Mouse (Mus musculus): ENCODE measurements around the gene Wdr82. TPM values are rescaled to one million over a fixed set of nuclear protein-coding genes. Genes with fewer than 3 reads are reported as not detected.
A peak's percentile ranks its signal among the peaks of the same experiment; 100 is the strongest.

The Wdr82 gene
- polyA plus RNA-seq, 1 experiment from 2014 or later, result 40.2 TPM

GRCm38 (mm10) chr9:106210853-106211609, 40.3 kb downstream of the Wdr82 start:
- peaks cover 37% of the 10 kb centered on the region for H3K36me3 ChIP-seq (replicated peaks; ENCODE audit: control insufficient read depth, insufficient read depth)
- H3K9me3 ChIP-seq (ENCODE audit: control insufficient read depth, low read length), result no peaks in the 10 kb centered on the region
- H3K9ac ChIP-seq, result peak overlapping the region; percentile 53
- no peak for ATAC-seq (ENCODE audit: low FRiP score)
- peak overlapping the region; percentile 18; the same call in 1 of the 2 replicates for H3K4me3 ChIP-seq (replicated peaks; ENCODE audit: low read length)
- H3K27ac ChIP-seq, result 0 out of 2 replicates have a peak overlapping the region, but pooled peaks have one; percentile 64
- peak overlapping the region; percentile 53 for H3K4me2 ChIP-seq (replicated peaks)
- peaks cover 8% of the 10 kb centered on the region; the same call in 1 of the 2 replicates for H3K4me1 ChIP-seq (replicated peaks; ENCODE audit: control insufficient read depth, insufficient read depth, low read length)
- 27% methylated on average over 9 of the region's 9 CpGs for WGBS
- no peaks in the 10 kb centered on the region for H3K27me3 ChIP-seq (ENCODE audit: control insufficient read depth, insufficient read depth, low read length)
- no peak for DNase-seq (ENCODE audit: low spot score)

GRCm38 (mm10) chr9:106211680-106212593, 41.2 kb downstream of the Wdr82 start:
- H3K4me1 ChIP-seq (replicated peaks; ENCODE audit: control insufficient read depth, insufficient read depth, low read length), result peaks cover 8% of the 10 kb centered on the region; the same call in 1 of the 2 replicates
- DNase-seq (ENCODE audit: low spot score) (peak; percentile 95), ATAC-seq (ENCODE audit: low FRiP score) (peak; percentile 85)
- peaks cover 44% of the 10 kb centered on the region for H3K36me3 ChIP-seq (replicated peaks; ENCODE audit: control insufficient read depth, insufficient read depth)
- peak overlapping the region; percentile 64; the same call in 1 of the 2 replicates for H3K27ac ChIP-seq
- H3K27me3 ChIP-seq (ENCODE audit: control insufficient read depth, insufficient read depth, low read length), result no peaks in the 10 kb centered on the region
- no peaks in the 10 kb centered on the region for H3K9me3 ChIP-seq (ENCODE audit: control insufficient read depth, low read length)
- WGBS, result 17% methylated on average over 37 of the region's 37 CpGs
- H3K4me3 ChIP-seq (replicated peaks; ENCODE audit: low read length), result peak overlapping the region; percentile 18
- H3K4me2 ChIP-seq (replicated peaks), result peak overlapping the region; percentile 53
- H3K9ac ChIP-seq, result peak overlapping the region; percentile 53

- H3K9me3 ChIP-seq (ENCODE audit: control insufficient read depth, low read length), result no peaks in the 10 kb centered on the region
- H3K4me2 ChIP-seq (replicated peaks), result no peak overlapping the region
- no peak overlapping the region for H3K9ac ChIP-seq
- ATAC-seq (ENCODE audit: low FRiP score), result no peak
- no peaks in the 10 kb centered on the region for H3K27me3 ChIP-seq (ENCODE audit: control insufficient read depth, insufficient read depth, low read length)
- H3K27ac ChIP-seq, result no peak overlapping the region
- H3K36me3 ChIP-seq (replicated peaks; ENCODE audit: control insufficient read depth, insufficient read depth), result peaks cover 44% of the 10 kb centered on the region
- WGBS, result 87% methylated on average over 12 of the region's 12 CpGs
- H3K4me1 ChIP-seq (replicated peaks; ENCODE audit: control insufficient read depth, insufficient read depth, low read length), result peaks cover 8% of the 10 kb centered on the region; the same call in 1 of the 2 replicates
- H3K4me3 ChIP-seq (replicated peaks; ENCODE audit: low read length), result no peak overlapping the region
- no peak for DNase-seq (ENCODE audit: low spot score)
Observed at GRCm38 (mm10) chr9:106212594-106212981, 41.9 kb downstream of the Wdr82 start.

GRCm38 (mm10) chr9:106215341-106216125, 44.8 kb downstream of the Wdr82 start:
- H3K4me3 ChIP-seq (replicated peaks; ENCODE audit: low read length), result no peak overlapping the region
- no peaks in the 10 kb centered on the region for H3K27me3 ChIP-seq (ENCODE audit: control insufficient read depth, insufficient read depth, low read length)
- ATAC-seq (ENCODE audit: low FRiP score) (no peak), DNase-seq (ENCODE audit: low spot score) (no peak)
- WGBS, result 84% methylated on average over 6 of the region's 6 CpGs
- H3K4me2 ChIP-seq (replicated peaks), result no peak overlapping the region
- no peaks in the 10 kb centered on the region for H3K9me3 ChIP-seq (ENCODE audit: control insufficient read depth, low read length)
- H3K27ac ChIP-seq, result no peak overlapping the region
- H3K9ac ChIP-seq, result no peak overlapping the region
- peaks cover 44% of the 10 kb centered on the region for H3K36me3 ChIP-seq (replicated peaks; ENCODE audit: control insufficient read depth, insufficient read depth)
- H3K4me1 ChIP-seq (replicated peaks; ENCODE audit: control insufficient read depth, insufficient read depth, low read length), result peaks cover 8% of the 10 kb centered on the region; the same call in 1 of the 2 replicates

GRCm38 (mm10) chr9:106216971-106217370, 46.2 kb downstream of the Wdr82 start:
- WGBS, result 90% methylated on average over 7 of the region's 7 CpGs
- no peak for ATAC-seq (ENCODE audit: low FRiP score)

GRCm38 (mm10) chr9:106220894-106221523, 50.3 kb downstream of the Wdr82 start:
- H3K4me2 ChIP-seq (replicated peaks), result no peak overlapping the region
- DNase-seq (ENCODE audit: low spot score) (no peak), ATAC-seq (ENCODE audit: low FRiP score) (no peak)
- H3K27me3 ChIP-seq (ENCODE audit: control insufficient read depth, insufficient read depth, low read length), result peaks cover 5% of the 10 kb centered on the region; the same call in 1 of the 2 replicates
- no peak overlapping the region for H3K4me3 ChIP-seq (replicated peaks; ENCODE audit: low read length)
- no peak overlapping the region for H3K9ac ChIP-seq
- H3K4me1 ChIP-seq (replicated peaks; ENCODE audit: control insufficient read depth, insufficient read depth, low read length), result 0 out of 2 replicates have a peak, but pooled peaks cover 4% of the 10 kb centered on the region
- no peaks in the 10 kb centered on the region for H3K9me3 ChIP-seq (ENCODE audit: control insufficient read depth, low read length)
- no peak overlapping the region for H3K27ac ChIP-seq
- 0 out of 2 replicates have a peak, but pooled peaks cover 8% of the 10 kb centered on the region for H3K36me3 ChIP-seq (replicated peaks; ENCODE audit: control insufficient read depth, insufficient read depth)
- 76% methylated on average over 8 of the region's 8 CpGs for WGBS

More at GRCm38 (mm10) chr9:106216971-106217370, 46.2 kb downstream of the Wdr82 start:
- no peak overlapping the region for H3K4me2 ChIP-seq (replicated peaks)
- H3K27me3 ChIP-seq (ENCODE audit: control insufficient read depth, insufficient read depth, low read length), result no peaks in the 10 kb centered on the region
- no peak overlapping the region for H3K4me3 ChIP-seq (replicated peaks; ENCODE audit: low read length)
- peaks cover 44% of the 10 kb centered on the region for H3K36me3 ChIP-seq (replicated peaks; ENCODE audit: control insufficient read depth, insufficient read depth)
- DNase-seq (ENCODE audit: low spot score), result no peak
- H3K4me1 ChIP-seq (replicated peaks; ENCODE audit: control insufficient read depth, insufficient read depth, low read length), result no peaks in the 10 kb centered on the region
- H3K27ac ChIP-seq, result no peak overlapping the region
- H3K9me3 ChIP-seq (ENCODE audit: control insufficient read depth, low read length), result no peaks in the 10 kb centered on the region
- H3K9ac ChIP-seq, result no peak overlapping the region

GRCm38 (mm10) chr9:106222261-106222851, 51.6 kb downstream of the Wdr82 start, which contains the start of gene Tlr9:
Tlr9 (plus strand) TSS chr9:106222598.
- 70% methylated on average over 4 of the region's 4 CpGs for WGBS
- H3K36me3 ChIP-seq (replicated peaks; ENCODE audit: control insufficient read depth, insufficient read depth), result no peaks in the 10 kb centered on the region

GRCm38 (mm10) chr9:106222994-106223393, 52.3 kb downstream of the Wdr82 start:
- Histone ChIP-seq H3K9ac (no peak overlapping the region), H3K27ac (no peak overlapping the region), H3K36me3 (replicated peaks; ENCODE audit: control insufficient read depth, insufficient read depth) (no peaks in the 10 kb centered on the region), H3K27me3 (ENCODE audit: control insufficient read depth, insufficient read depth, low read length) (peaks cover 5% of the 10 kb centered on the region; the same call in 1 of the 2 replicates), H3K4me3 (replicated peaks; ENCODE audit: low read length) (no peak overlapping the region), H3K9me3 (ENCODE audit: control insufficient read depth, low read length) (no peaks in the 10 kb centered on the region), H3K4me2 (replicated peaks) (no peak overlapping the region), H3K4me1 (replicated peaks; ENCODE audit: control insufficient read depth, insufficient read depth, low read length) (0 out of 2 replicates have a peak, but pooled peaks cover 7% of the 10 kb centered on the region)
- DNase-seq (ENCODE audit: low spot score), result no peak
- 86% methylated on average over 4 of the region's 4 CpGs for WGBS
- ATAC-seq (ENCODE audit: low FRiP score), result no peak

More at GRCm38 (mm10) chr9:106222261-106222851, 51.6 kb downstream of the Wdr82 start, which contains the start of gene Tlr9:
- DNase-seq (ENCODE audit: low spot score) (no peak), ATAC-seq (ENCODE audit: low FRiP score) (no peak)
- Histone ChIP-seq H3K27ac (no peak within 1 kb of the TSS), H3K27me3 (ENCODE audit: control insufficient read depth, insufficient read depth, low read length) (peaks cover 5% of the 10 kb centered on the region; the same call in 1 of the 2 replicates), H3K4me2 (replicated peaks) (no peak within 1 kb of the TSS), H3K4me3 (replicated peaks; ENCODE audit: low read length) (no peak within 1 kb of the TSS), H3K4me1 (replicated peaks; ENCODE audit: control insufficient read depth, insufficient read depth, low read length) (0 out of 2 replicates have a peak, but pooled peaks cover 7% of the 10 kb centered on the region), H3K9me3 (ENCODE audit: control insufficient read depth, low read length) (no peaks in the 10 kb centered on the region), H3K9ac (no peak within 1 kb of the TSS)
